Mouse (Mus musculus) thymus, adult 2 months (tissue): ENCODE results near the gene Tmem167b. TPM values are rescaled to one million over a fixed set of nuclear protein-coding genes. Genes with fewer than 3 reads are reported as not detected.

Experiments
- DNase-seq: peaks from one replicate; pipeline ENCODE4 v3.0.0; 2021
- H3K27ac ChIP-seq: fragments of 200-500 bp; 2 replicates; pipeline ENCODE4 v1.5.1; 2012; ENCODE audit warnings: low read length, control low read depth; ENCODE audit not compliant: control insufficient read depth, insufficient read depth
- H3K27me3 ChIP-seq: fragments of 200-500 bp; 2 replicates; pipeline ENCODE4 v1.6.1; 2012; ENCODE audit warnings: mild to moderate bottlenecking, low read length, moderate library complexity, mixed read lengths; ENCODE audit not compliant: control insufficient read depth, insufficient read depth
- H3K36me3 ChIP-seq: fragments of 200-500 bp; 2 replicates; pipeline ENCODE4 v1.6.1; 2012; ENCODE audit warnings: mild to moderate bottlenecking, low read length, moderate library complexity; ENCODE audit not compliant: control insufficient read depth, insufficient read depth
- H3K4me1 ChIP-seq: fragments of 200-500 bp; replicated peaks from 2 replicates; pipeline ENCODE4 v1.6.1; 2012; ENCODE audit warnings: low read length; ENCODE audit not compliant: control insufficient read depth, insufficient read depth
- H3K4me3 ChIP-seq: fragments of 200-500 bp; 2 replicates; pipeline ENCODE4 v1.5.1; 2012; ENCODE audit warnings: mild to moderate bottlenecking, low read length, control low read depth, moderate library complexity; ENCODE audit not compliant: control insufficient read depth, insufficient read depth
- CTCF ChIP-seq: fragments of 200-500 bp; IDR thresholded peaks from 2 replicates; pipeline ENCODE4 v1.5.1; 2012; ENCODE audit warnings: mild to moderate bottlenecking, control low read depth, low read length, moderate library complexity, borderline replicate concordance; ENCODE audit not compliant: control insufficient read depth, poor library complexity, insufficient read depth; ENCODE audit errors: extremely low read depth
- POLR2A ChIP-seq: fragments of 200-500 bp; IDR thresholded peaks from 2 replicates; pipeline ENCODE4 v1.6.1; 2012; ENCODE audit warnings: mild to moderate bottlenecking, low read length, control low read depth, moderate library complexity; ENCODE audit not compliant: control insufficient read depth, poor library complexity, insufficient read depth; ENCODE audit errors: extremely low read depth
- WGBS: fragments of 180-500 bp; shearing (Covaris S2); methylation state at CpG from one replicate; pipeline ENCODE4 v1.1.7; 2018; 5-methylcytosine and 5-hydroxymethylcytosine counted together
- polyA plus RNA-seq: library from polyadenylated mRNA; depleted of rRNA; stranded (reverse); fragments of >200 nt; gene quantifications from 2 replicates; pipeline ENCODE4 v1.2.3, GENCODE M21; 2012; rRNA removed

The Tmem167b gene
- 5.2 TPM in 2 replicates for polyA plus RNA-seq

- H3K4me1 ChIP-seq = peaks cover 2% of the 10 kb centered on the region; the same call in 1 of the 2 replicates
- H3K27ac ChIP-seq = peak within 1 kb of the TSS; percentile 90
- WGBS = under 1% methylated on average over 45 of the region's 45 CpGs
- TF ChIP-seq CTCF (peak; percentile 35; the same call in 1 of the 2 replicates), POLR2A (peak; percentile 52; the same call in 1 of the 2 replicates)
- DNase-seq = peak; percentile 97
- peaks cover 15% of the 10 kb centered on the region for H3K36me3 ChIP-seq
- no peaks in the 10 kb centered on the region for H3K27me3 ChIP-seq
- H3K4me3 ChIP-seq = peak within 1 kb of the TSS; percentile 84
Measured at GRCm38 (mm10) chr3:108562133-108562730, at the start of gene Tmem167b. Gene Tmem167b, minus strand, starts transcription at chr3:108562466.

- WGBS = 8% methylated on average over 3 of the region's 3 CpGs
- H3K27ac ChIP-seq = no peak overlapping the region
- TF ChIP-seq CTCF = no peak
- no peak overlapping the region for H3K4me3 ChIP-seq
- peaks cover 4% of the 10 kb centered on the region; the same call in 1 of the 2 replicates for H3K36me3 ChIP-seq
- H3K27me3 ChIP-seq = no peaks in the 10 kb centered on the region
- no peaks in the 10 kb centered on the region for H3K4me1 ChIP-seq
- DNase-seq = no peak
Measured at GRCm38 (mm10) chr3:108608906-108609305, 46.6 kb upstream of the Tmem167b start.

- no peak overlapping the region for H3K27ac ChIP-seq
- TF ChIP-seq POLR2A (no peak), CTCF (no peak)
- no peaks in the 10 kb centered on the region for H3K27me3 ChIP-seq
- WGBS = under 1% methylated on average over 58 of the region's 61 CpGs
- DNase-seq = peak; percentile 4
- no peaks in the 10 kb centered on the region for H3K36me3 ChIP-seq
- H3K4me3 ChIP-seq = peak overlapping the region; percentile 86
- peaks cover 6% of the 10 kb centered on the region for H3K4me1 ChIP-seq
Measured at GRCm38 (mm10) chr3:108591530-108592522, 29.6 kb upstream of the Tmem167b start.

DNA sequence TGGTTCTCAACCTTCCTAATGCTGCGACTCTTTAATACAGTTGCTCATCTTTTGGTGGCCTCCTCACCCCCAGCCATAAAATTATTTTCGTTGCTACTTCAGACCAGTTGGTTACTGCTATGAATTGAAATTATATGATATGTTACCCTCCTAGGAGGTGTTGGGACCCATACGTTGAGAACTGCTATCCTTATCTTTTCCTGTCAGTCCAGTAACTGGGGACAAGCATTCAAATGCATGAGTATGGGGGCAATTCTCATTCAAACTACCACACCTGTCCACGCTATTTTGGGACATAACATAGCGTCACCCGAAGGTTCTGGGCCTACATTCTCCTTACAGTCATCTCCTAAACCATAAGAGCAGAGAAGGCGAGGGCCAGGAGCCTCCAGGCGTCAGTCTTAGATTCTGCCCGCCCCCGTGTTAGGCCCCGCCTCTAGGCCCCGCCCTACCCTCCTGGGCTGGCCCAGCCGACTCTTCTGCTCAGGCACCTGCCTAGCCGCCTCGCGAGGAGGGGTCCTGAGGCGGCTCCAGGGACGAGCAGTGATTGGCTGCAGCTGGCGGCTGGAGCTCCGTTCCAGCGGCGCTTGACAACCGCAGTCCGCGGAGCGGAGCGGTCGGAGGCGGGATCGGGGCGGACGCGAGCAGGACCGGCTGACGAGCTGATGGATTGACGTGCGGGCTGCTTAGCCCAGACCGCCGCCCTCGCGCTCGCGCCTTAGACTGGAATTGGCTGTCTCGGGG lies 28.7 kb upstream of the Tmem167b start, which contains the start of gene Wdr47:
TSS of gene Wdr47 (plus strand) at position 494 of the 744 bp plus-strand sequence.
- 5% methylated on average over 44 of the region's 44 CpGs for WGBS
- peaks cover 6% of the 10 kb centered on the region for H3K4me1 ChIP-seq

GRCm38 (mm10) chr3:108588446-108588845 lies 26.2 kb upstream of the Tmem167b start:
- 96% methylated on average over 2 of the region's 2 CpGs for WGBS
- Histone ChIP-seq H3K27me3 (no peaks in the 10 kb centered on the region), H3K36me3 (no peaks in the 10 kb centered on the region), H3K4me1 (peaks cover 6% of the 10 kb centered on the region), H3K4me3 (no peak overlapping the region), H3K27ac (no peak overlapping the region)
- no peak for TF ChIP-seq CTCF
- no peak for TF ChIP-seq POLR2A
- DNase-seq = no peak

More for the DNA sequence above, 28.7 kb upstream of the Tmem167b start, which contains the start of gene Wdr47:
- TF ChIP-seq POLR2A (peak; percentile 81), CTCF (peak; percentile 61; the same call in 1 of the 2 replicates)
- Histone ChIP-seq H3K36me3 (no peaks in the 10 kb centered on the region), H3K4me3 (peak within 1 kb of the TSS; percentile 86), H3K27ac (no peak within 1 kb of the TSS), H3K27me3 (no peaks in the 10 kb centered on the region)
- DNase-seq = peak; percentile 99

DNA sequence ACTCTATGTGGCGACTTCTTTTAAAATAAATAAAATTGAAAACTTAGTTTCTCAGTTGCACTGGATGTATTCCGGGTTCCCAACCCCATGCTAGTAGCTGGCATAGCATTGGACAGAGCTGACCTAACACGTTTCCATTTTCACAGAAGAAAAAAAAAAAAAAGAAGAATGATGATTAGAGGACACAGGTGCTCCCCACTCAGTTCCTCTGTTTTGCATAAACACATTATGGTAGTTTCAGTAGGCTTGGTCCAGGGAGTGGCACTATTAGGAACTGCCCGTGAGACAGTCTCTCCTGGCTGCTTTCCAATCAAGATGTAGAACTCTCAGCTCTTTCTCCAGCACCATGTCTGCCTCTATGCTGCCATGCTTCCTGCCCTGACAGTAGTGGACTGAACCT lies 22.3 kb upstream of the Tmem167b start:
- no peak overlapping the region for H3K27ac ChIP-seq
- no peaks in the 10 kb centered on the region for H3K36me3 ChIP-seq
- H3K4me3 ChIP-seq = no peak overlapping the region
- no peak for TF ChIP-seq POLR2A
- TF ChIP-seq CTCF = no peak
- no peak for DNase-seq
- WGBS = 81% methylated on average over 4 of the region's 4 CpGs
- H3K4me1 ChIP-seq = no peaks in the 10 kb centered on the region
- no peaks in the 10 kb centered on the region for H3K27me3 ChIP-seq
